Mouse (Mus musculus) layer of hippocampus, postnatal 25 days (tissue): Measurements from ENCODE around the gene Gm3095. TPM values are rescaled to one million over a fixed set of nuclear protein-coding genes. Genes with fewer than 3 reads are reported as not detected.
"Not testable (repeated sequence)": the region's sequence is repeated elsewhere in the genome, so short reads cannot be mapped to it uniquely, and the experiment has no call there.

Source experiments
- DNase-seq, 2 experiments: peaks; one replicate each; pipeline ENCODE4 v3.0.0; 2022; ENCODE audit warnings: mixed read lengths in 2 of 2, low spot score in 1 of 2; ENCODE audit errors: extremely low spot score in 1 of 2
- total RNA-seq, 2 experiments: library from RNA; stranded (reverse); gene quantifications; 2 replicates each; pipeline ENCODE4 v1.2.3; 2021

Gene Gm3095
- under 1 TPM in 1 of 2 experiments, not detected in 1; 0.38 TPM for total RNA-seq

DNA sequence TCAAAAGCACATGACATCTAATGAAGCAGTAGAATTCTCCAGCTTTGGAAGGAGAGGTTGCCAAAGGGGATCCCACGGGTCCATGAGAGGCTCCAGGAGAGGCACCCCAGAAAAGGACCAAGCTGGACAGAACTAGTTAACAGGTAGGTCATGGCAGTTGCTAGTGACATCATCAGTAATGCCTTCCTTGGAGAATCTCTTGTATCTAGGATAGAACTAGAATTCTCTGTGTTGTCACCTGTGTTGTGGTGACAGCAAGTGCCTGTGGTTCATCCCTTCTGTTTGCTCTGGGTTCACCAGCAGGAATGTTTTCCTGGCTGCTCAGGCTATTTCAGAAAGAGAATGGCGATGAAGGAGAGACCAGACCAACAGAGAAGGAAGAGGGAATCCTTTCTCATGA, at the start of gene Gm3095:
TSS of gene Gm3095 (plus strand) at position 301 of the 400 bp plus-strand sequence.
- DNase-seq: not testable (repeated sequence)

DNA sequence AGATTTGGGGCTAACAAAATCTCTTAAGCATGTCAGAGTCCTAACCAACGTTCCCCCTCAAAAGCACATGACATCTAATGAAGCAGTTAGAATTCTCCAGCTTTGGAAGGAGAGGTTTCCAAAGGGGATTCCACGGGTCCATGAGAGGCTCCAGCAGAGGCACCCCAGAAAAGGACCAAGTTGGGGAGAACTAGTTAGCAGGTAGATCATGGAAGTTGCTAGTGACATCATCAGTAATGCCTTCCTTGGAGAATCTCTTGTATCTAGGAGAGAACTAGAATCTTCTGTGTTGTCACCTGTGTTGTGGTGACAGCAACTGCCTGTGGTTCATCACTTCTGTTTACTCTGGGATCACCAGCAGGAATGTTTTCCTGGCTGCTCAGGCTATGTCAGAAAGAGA, 31.9 kb upstream of the Gm3095 start, which contains the start of gene Gm3029:
TSS of gene Gm3029 (plus strand) at position 301 of the 400 bp plus-strand sequence.
- not testable (repeated sequence) for DNase-seq

DNA sequence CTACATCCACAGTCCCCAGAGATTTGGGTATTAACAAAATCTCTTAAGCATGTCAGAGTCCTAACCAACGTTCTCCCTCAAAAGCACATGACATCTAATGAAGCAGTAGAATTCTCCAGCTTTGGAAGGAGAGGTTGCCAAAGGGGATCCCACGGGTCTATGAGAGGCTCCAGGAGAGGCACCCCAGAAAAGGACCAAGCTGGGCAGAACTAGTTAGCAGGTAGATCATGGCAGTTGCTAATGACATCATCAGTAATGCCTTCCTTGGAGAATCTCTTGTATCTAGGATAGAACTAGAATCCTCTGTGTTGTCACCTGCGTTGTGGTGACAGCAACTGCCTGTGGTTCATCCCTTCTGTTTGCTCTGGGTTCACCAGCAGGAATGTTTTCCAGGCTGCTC, 34.7 kb downstream of the Gm3095 start, which contains the start of gene Gm3099:
TSS of gene Gm3099 (plus strand) at position 301 of the 400 bp plus-strand sequence.
- not testable (repeated sequence) for DNase-seq

Other genes starting within 250 kb of the Gm3095 start
- 1 to 10 TPM in 1 of 2 experiments, under 1 TPM in 1; 0.94 to 1.6 TPM for gene Gm3002, start 153.5 kb upstream of the Gm3095 start, total RNA-seq
- not detected for gene Gm3033, start 117.3 kb upstream of the Gm3095 start, total RNA-seq
- under 1 TPM in 1 of 2 experiments, not detected in 1; 0.21 TPM for gene Gm2916, start 79.4 kb upstream of the Gm3095 start, total RNA-seq
- gene Gm3029, start 31.8 kb upstream of the Gm3095 start, total RNA-seq: not detected
- gene Gm3099, start 34.8 kb downstream of the Gm3095 start, total RNA-seq: not detected
- gene Gm5796, start 60.4 kb downstream of the Gm3095 start, total RNA-seq: 1 to 10 TPM; 3.3 to 4.1 TPM
- gene Gm3115, start 120.6 kb downstream of the Gm3095 start, total RNA-seq: under 1 TPM in 1 of 2 experiments, not detected in 1; 0.62 TPM
- gene Gm8108, start 147.0 kb downstream of the Gm3095 start, total RNA-seq: 10 to 100 TPM in 1 of 2 experiments, 1 to 10 TPM in 1; 4.4 to 10.4 TPM
- gene Gm3127, start 201.5 kb downstream of the Gm3095 start, total RNA-seq: not detected
- 1 to 10 TPM in 1 of 2 experiments, under 1 TPM in 1; 0.66 to 1.0 TPM for gene Gm2974, start 219.0 kb downstream of the Gm3095 start, total RNA-seq